Mouse (Mus musculus): ENCODE measurements around the gene Znrd1.

- TF ChIP-seq POLR2A (IDR thresholded peaks at IDR 0.05; ENCODE audit: low read depth, low read length) (no peak), CTCF (IDR thresholded peaks at IDR 0.05; ENCODE audit: borderline replicate concordance, insufficient read depth, low read length) (no peak)
Measured at GRCm38 (mm10) chr17:36952631-36953030, 5.7 kb downstream of the Znrd1 start.

Data from embryonic fibroblast, embryonic 13.5 days (primary cell).